Mouse (Mus musculus): ENCODE results near the gene Myo18b.
A peak's percentile ranks its signal among the peaks of the same experiment; 100 is the strongest.

Myo18b gene

DNA sequence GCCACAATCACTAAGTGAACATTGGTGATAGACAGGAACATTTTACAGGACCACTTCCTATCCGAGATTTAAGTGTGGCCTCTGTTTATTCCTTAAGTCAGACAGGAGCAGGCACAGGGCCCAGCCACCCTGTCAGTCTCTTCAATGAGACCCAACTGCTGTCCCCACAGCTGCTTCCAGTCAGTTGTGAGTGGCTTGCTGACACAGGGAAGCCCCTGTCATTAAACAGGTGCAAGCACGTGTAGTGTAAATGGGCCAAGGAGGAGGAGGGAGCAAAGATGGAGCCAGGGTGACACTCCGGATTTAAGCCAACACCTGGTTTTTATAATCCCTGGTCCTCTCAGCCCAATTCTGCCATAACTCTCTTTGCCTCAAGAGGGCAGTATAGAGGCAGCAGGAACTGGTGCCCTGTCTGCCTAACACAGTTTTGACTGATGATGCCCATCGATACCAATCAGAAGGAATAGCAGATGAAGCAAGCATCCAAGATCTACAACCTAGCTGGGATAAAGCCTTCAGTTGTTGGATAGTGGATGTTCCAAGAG is 19.2 kb downstream of the Myo18b start:
- DNase-seq, result peak; percentile 49

DNA sequence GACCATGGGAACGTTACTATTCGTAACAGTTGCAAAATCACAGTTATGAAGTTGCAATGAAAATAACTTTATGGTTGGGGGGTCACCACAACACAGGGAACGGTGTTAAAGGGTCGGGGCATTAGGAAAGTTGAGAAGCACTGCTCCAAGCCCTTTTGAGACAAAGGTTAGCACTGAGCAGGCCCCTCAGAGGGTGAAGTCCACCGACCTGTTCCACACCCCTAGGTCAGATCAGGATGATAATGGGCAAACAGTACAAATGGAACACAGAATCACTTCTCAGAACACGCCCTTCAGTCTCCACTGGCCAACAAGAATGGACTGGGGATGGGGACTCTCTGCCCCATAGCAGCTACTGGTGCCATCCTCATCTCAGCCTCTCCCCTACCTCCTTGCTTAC is 23.2 kb downstream of the Myo18b start:
- no peak for DNase-seq

DNA sequence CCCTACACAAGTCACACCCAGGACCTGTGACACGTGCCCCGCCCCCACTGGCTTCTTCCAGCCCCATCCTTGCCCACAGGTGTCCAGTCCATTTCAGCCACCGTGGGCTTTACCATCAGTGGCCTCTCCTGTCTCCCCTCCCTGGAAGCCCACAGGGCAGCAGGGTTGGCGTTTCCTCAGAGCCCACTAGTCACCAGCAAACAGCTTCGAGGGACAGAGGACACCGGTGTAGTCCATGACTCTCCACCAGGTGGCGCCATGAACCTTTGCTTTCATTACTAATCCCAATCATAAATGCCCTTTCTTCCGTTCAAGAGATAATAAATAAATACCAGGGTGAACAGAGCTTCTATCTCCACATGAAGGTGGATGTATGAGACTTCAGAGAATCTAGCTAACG is 25.4 kb downstream of the Myo18b start:
- DNase-seq, result peak; percentile 84

- DNase-seq, result no peak
These were observed 27.5 kb downstream of the Myo18b start for GRCm38 (mm10) chr5:112868620-112869019.

DNA sequence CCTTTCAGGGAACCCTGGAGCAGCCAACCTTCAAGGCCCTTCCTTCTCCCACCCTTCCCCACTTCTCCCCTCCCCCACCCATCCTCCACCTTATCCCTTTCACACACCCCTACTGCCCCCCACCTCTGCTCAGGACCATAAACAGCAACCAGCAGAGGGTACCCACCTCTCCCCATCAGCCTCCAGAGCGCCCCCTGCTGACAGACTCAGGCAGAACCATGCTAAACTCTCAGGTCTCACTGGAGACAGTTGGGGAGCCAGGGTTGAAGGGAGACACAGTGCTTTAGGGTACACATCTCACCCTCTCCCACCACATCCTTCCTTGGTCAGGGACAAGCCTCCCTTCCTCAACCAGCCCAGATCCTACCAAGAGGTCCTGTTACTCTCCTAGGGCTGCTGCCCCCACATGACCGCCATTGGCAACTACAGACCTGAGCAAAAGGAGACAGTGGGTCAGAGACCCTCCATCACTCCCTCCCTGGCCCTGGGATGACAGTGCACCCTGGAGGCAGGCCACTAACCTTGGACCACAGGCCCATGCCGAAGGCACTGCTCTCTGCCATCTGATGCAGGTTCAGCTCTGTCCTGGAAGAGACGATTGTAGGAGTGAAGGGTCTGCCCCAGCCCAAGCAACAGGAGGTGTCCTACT is 31.3 kb downstream of the Myo18b start:
- peak; percentile 77 for DNase-seq

DNA sequence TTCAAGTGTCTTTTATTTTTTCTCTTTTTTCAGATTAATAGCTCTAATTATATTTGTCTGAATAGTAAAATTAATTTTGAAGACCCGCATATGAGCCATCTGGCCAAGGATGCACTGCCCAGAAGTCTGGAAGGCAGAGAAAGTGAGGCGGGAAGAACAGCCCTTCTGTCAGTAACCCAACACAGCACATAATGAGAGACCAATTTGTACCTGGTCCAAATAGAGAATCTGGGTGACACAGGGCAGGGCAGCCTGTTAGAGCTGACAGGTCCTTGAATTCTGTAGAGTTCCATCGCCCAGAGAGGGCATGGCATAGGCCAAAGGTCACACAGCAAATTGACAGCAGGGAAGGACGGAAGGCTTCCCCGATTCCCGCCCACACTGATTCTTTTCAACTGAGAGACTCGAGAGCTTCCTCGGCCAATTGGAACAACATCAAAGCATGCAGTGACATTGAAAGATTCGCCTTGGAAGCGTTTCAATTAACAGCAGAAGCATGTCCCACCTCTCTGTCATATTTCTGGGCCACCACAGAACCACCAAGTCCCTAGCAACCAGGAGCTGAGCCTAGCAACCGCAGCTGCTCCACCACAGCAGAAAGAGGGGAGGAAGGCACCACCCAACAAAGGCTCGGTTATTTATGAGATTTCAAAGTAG is 36.7 kb downstream of the Myo18b start:
- no peak for DNase-seq

GRCm38 (mm10) chr5:112853179-112853578 is 43.0 kb downstream of the Myo18b start:
- no peak for DNase-seq

DNA sequence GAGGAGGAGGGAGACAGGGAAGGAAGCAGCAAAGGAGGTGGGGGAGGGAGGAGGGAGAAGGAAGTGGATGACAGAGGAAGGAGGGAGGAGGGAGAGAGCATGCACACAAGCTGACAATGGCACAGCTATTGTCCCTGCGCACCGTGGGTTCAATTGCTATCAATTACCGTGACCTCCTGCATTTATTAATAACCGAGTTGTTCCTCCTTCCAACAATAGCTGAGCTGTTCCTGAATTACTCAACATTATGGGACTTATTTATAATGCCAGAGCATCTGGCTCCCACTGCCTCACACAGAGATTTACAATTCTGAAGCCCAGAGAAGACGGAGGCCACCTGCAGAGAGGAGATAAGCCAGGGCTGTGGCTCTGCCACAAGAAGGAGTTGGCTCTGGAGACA is 44.8 kb downstream of the Myo18b start:
- DNase-seq, result no peak

GRCm38 (mm10) chr5:112848586-112849280 is 47.4 kb downstream of the Myo18b start:
- DNase-seq, result peak; percentile 68

DNA sequence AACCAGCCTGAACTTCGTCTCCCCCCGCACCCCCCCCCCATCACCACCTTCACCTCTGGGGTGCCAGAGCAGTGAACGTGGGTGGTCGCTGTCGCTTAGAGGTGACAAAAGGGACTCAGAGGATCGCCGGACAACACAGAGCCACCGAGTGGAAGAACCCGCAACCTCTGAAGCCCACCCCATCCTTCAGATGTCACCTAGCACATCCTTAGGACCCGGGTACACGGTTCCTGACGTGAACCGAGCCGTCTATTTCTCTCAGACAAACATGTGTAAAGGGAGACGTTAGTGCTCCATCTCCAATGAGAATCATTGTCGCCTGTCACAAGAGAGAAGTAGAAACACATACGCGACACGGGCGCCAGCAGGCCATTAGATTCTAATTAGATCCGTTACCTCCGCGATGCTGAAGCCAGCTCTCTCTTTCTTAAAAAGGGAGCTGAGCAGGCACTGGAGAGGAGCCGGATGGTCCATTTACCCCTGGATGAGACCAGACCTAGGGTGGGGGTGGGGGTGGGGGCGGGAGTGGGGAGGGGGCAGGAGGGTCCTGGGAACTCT is 48.1 kb downstream of the Myo18b start:
- DNase-seq, result no peak

DNA sequence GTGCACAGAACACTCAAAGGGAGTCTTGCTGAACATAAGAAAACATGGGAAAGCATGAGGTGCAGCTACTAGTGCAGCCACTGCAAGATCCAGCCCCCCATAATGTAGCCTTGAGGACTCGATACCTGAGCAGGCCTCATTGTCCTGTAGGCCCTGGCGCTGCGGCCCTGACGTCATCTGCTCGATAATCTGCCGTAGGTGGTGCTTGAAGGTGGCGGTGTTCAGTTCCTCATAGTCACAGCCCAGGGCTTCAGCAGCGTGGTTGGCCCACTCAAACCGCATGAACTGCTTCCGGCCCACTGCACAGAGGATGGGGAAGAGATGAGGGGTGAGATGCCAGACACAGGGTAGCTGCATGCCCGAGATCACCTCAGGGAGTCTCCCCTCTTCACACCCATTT is 50.0 kb downstream of the Myo18b start:
- no peak for DNase-seq

GRCm38 (mm10) chr5:112844460-112844859 is 51.7 kb downstream of the Myo18b start:
- no peak for DNase-seq

DNA sequence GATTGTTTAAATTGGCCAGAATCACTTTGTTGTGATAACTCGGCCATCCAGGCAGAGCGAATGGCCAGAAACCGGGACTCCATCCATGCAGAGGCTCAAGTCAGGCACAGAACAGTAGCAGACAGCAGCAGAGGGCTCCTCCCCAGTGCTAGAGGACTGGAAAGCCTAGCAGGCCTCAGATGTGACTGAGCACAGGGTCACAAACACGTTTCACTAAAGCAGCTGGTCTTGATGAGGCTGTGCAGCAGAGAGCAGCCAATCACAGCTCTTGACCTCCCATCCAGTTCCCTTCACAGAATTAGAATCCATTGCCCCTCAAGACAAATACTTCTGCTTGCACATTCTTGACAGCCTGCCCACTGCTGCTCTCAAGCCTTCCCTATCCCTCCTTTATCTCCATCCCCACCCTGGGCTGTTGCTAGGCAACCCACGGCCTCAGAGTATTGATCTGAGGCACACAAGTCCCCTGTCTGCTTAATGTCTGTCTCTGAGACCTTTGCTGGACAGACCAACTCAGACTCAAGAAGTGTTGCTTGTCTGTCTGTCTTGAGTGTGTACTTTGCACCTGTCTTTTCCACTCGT is 52.4 kb downstream of the Myo18b start:
- DNase-seq, result no peak

- no peak for DNase-seq
These were observed 53.5 kb downstream of the Myo18b start for GRCm38 (mm10) chr5:112842696-112843095.

GRCm38 (mm10) chr5:112841850-112842249 is 54.3 kb downstream of the Myo18b start:
- no peak for DNase-seq

- DNase-seq, result no peak
These were observed 61.3 kb downstream of the Myo18b start for GRCm38 (mm10) chr5:112834896-112835295.

GRCm38 (mm10) chr5:112833866-112834265 is 62.3 kb downstream of the Myo18b start:
- no peak for DNase-seq

DNA sequence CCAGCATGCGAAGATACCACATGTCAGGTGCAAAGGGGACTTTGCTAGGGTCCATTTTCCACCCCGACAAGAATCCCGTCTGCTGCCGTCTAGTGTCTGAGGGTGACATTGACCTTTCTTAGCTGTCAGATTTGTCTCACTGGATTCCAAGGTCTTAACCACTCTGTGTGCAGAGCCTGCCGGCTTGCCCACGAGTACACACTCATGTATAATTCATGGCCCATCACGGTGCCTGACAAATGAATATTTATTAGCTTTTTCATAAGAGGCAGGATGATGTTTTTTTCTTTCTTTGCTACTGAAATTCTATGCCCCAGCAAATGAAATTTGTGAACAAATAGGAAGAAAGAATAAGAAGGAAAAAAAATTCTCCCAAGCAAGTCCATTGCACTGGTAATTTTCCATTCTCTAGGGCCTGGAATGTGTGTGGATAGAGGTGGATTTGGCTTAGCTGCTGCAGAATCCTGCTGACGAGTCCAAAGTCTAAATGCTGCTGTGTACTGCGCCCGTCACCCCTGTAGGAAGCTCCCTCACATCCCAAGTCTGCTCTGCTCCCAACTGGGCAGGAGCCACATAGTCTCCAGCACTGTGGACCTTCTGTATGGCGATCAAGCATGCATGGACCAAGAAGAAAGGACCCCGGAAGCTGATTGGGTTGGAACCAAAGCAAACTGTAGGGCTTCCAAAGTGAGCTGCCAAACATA is 70.9 kb downstream of the Myo18b start:
- DNase-seq, result no peak

GRCm38 (mm10) chr5:112824376-112824775 is 71.8 kb downstream of the Myo18b start:
- DNase-seq, result peak; percentile 61

DNA sequence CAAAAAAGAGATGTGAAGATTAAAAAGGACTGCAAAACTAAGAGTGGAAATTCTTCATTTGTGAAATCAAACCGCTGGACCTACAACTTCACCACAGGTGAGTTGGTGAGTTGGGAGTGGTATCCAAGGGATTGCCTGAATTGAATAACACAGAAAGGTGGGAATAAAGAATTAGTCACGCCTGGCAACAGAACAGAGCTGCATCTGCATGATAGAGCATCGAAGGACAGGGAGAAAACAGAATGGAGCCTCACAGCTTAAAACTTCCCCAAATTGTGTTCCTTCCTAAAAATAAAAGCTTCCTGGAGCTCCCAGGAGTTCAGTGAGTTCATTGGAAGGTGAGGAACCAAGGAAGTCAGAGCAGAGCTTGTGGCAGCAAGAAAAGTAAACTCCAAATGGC is 73.7 kb downstream of the Myo18b start:
- DNase-seq, result no peak

- no peak for DNase-seq
These were observed 81.1 kb downstream of the Myo18b start for GRCm38 (mm10) chr5:112815051-112815450.

GRCm38 (mm10) chr5:112807629-112808028 is 88.5 kb downstream of the Myo18b start:
- no peak for DNase-seq

DNA sequence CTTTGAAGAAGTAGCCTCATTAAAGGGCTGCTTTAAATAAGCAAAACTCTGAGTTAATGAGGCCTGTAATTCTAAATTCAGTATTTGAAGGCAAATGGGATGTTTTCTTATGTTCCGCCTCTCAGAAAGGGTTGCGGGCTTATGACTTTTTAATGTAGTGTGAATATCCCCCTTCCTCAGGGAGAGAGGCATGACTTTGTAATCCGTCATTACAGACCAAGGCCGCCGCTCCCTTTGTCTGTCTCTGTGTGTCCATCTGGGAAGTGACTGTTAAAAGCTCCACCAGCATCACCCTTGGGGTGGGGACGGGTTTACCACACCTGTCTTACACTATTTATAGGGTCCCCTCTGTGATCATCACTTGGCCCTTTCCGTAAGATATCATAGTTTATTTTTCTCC is 100.1 kb downstream of the Myo18b start:
- DNase-seq, result no peak

All from thymus, postnatal 4 days (tissue).